Mouse (Mus musculus): Measurements from ENCODE around the gene Maml2. TPM values are rescaled to one million over a fixed set of nuclear protein-coding genes. Genes with fewer than 3 reads are reported as not detected.

The Maml2 gene
- total RNA-seq, 1 experiment: 1.9 TPM

DNA sequence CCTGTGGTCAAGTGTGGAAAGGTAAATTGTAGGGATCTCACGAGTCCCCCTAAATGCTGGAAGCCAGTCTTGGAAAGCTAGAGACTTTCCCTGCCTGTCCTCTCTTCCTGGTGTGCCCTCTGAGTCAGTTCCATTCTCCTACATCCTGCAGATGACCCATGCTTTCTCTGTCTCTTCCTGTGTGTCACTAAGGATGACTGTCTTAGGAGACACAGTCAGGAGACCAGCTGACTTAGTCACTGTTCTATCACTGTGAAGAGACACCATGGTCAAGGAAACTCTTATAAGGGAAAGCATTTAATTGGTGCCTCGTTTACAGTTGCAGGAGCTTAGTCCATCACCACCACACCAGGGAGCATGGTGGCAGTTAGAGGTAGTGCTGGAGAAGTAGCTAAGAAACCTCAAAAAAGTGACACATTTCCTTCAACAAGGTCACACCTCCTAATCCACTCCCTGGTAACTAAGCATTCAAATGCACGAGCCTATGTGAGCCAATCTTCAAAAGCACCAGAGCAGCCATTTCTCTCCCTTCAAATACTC lies 310.8 kb downstream of the Maml2 start:
- in situ Hi-C loops (cut with MboI; ENCODE audit: low sequenced_read_pairs in 2 of 2, unreplicated experiment in 2 of 2): no loop called here
- no peak overlapping the region for H3K4me3 ChIP-seq (ENCODE audit: insufficient read depth in 1 of 2, low read depth in 1 of 2, low read length in 2 of 2, poor library complexity in 1 of 2, severe bottlenecking in 1 of 2)
- TF ChIP-seq ZNF384 (IDR thresholded peaks at IDR 0.05; ENCODE audit: low read depth, low read length) (no peak), MAFK (IDR thresholded peaks at IDR 0.05; ENCODE audit: insufficient read depth, low read depth, low read length) (no peak), HCFC1 (IDR thresholded peaks at IDR 0.05; ENCODE audit: borderline replicate concordance, insufficient read depth, low read length) (no peak), CHD2 (IDR thresholded peaks at IDR 0.05; ENCODE audit: low read depth, low read length) (no peak), ZC3H11A (IDR thresholded peaks at IDR 0.05; ENCODE audit: borderline replicate concordance, low read depth, low read length) (no peak)
- no peak overlapping the region for H3K27ac ChIP-seq (ENCODE audit: insufficient read depth, low read depth, low read length, poor library complexity, severe bottlenecking)
- H3K4me1 ChIP-seq (ENCODE audit: control insufficient read depth in 2 of 2, insufficient read depth in 2 of 2, low read length in 2 of 2, poor library complexity in 1 of 2): peaks cover 0 to 6% of the 10 kb centered on the region in 2 experiments; a peak in 1 of 4 replicates
- H3K9ac ChIP-seq (ENCODE audit: insufficient read depth, low read depth, low read length, poor library complexity, severe bottlenecking): no peak overlapping the region
- no peaks in the 10 kb centered on the region for H3K36me3 ChIP-seq (ENCODE audit: control insufficient read depth, insufficient read depth, low read length, poor library complexity, severe bottlenecking)
- H3K9me3 ChIP-seq (ENCODE audit: control insufficient read depth, insufficient read depth, low read depth, low read length): no peaks in the 10 kb centered on the region
- no peak for DNase-seq (ENCODE audit: low read depth, low spot score)

DNA sequence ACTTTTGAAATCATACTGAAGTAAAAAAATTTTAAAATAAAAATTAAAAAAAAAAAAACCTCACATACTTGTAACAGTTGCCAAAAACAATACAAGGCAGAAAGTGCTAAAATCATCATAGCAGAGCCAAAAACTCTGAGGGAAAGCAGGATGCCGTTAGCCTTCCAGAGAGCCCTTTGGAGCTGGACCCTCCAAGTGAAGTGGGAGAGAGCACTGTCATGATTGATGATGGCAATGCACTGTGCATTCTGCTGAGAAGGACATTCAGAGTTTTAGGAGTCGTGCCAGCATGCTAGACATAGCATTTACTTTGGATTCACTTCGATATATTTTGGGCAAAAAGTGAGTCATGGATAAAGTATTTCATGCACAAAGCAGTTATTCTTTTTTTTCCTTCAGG lies 313.8 kb downstream of the Maml2 start:
- in situ Hi-C loops (cut with MboI; ENCODE audit: low sequenced_read_pairs in 2 of 2, unreplicated experiment in 2 of 2): no loop called here
- no peak for DNase-seq (ENCODE audit: low read depth, low spot score)
- no peak overlapping the region for H3K9ac ChIP-seq (ENCODE audit: insufficient read depth, low read depth, low read length, poor library complexity, severe bottlenecking)

DNA sequence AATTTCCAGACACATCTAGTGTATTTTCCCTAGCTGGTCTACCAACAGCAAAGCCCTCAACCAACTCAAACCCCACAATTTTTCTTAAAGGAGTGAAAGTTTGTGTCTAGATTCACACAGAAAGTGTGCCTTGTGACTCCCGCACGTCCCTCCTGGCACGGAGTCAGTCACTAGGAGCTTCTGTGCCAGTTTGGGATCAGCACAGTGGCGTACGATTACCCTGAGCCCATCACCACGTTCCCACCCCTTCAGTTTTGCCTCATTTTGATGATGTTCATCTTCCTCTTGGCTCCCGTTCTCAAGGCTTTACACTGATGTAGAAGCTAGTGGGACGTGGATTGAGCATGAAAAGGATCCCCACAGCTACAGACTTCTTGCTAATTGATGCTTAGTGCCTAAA lies 314.6 kb downstream of the Maml2 start:
- no peak for DNase-seq (ENCODE audit: low read depth, low spot score)
- TF ChIP-seq CHD2 (IDR thresholded peaks at IDR 0.05; ENCODE audit: low read depth, low read length) (no peak), ZC3H11A (IDR thresholded peaks at IDR 0.05; ENCODE audit: borderline replicate concordance, low read depth, low read length) (no peak), HCFC1 (IDR thresholded peaks at IDR 0.05; ENCODE audit: borderline replicate concordance, insufficient read depth, low read length) (no peak), MAFK (IDR thresholded peaks at IDR 0.05; ENCODE audit: insufficient read depth, low read depth, low read length) (no peak), ZNF384 (IDR thresholded peaks at IDR 0.05; ENCODE audit: low read depth, low read length) (no peak)
- Histone ChIP-seq H3K9ac (ENCODE audit: insufficient read depth, low read depth, low read length, poor library complexity, severe bottlenecking) (no peak overlapping the region), H3K27ac (ENCODE audit: insufficient read depth, low read depth, low read length, poor library complexity, severe bottlenecking) (no peak overlapping the region), H3K36me3 (ENCODE audit: control insufficient read depth, insufficient read depth, low read length, poor library complexity, severe bottlenecking) (no peaks in the 10 kb centered on the region), H3K4me1 (ENCODE audit: control insufficient read depth in 2 of 2, insufficient read depth in 2 of 2, low read length in 2 of 2, poor library complexity in 1 of 2) (peaks cover 0 to 6% of the 10 kb centered on the region in 2 experiments; a peak in 1 of 4 replicates), H3K9me3 (ENCODE audit: control insufficient read depth, insufficient read depth, low read depth, low read length) (no peaks in the 10 kb centered on the region), H3K4me3 (ENCODE audit: insufficient read depth in 1 of 2, low read depth in 1 of 2, low read length in 2 of 2, poor library complexity in 1 of 2, severe bottlenecking in 1 of 2) (no peak overlapping the region)
- in situ Hi-C loops (cut with MboI; ENCODE audit: low sequenced_read_pairs in 2 of 2, unreplicated experiment in 2 of 2): no loop called here

More for the DNA sequence above, 313.8 kb downstream of the Maml2 start:
- Histone ChIP-seq H3K4me3 (ENCODE audit: insufficient read depth in 1 of 2, low read depth in 1 of 2, low read length in 2 of 2, poor library complexity in 1 of 2, severe bottlenecking in 1 of 2) (no peak overlapping the region), H3K27ac (ENCODE audit: insufficient read depth, low read depth, low read length, poor library complexity, severe bottlenecking) (no peak overlapping the region), H3K4me1 (ENCODE audit: control insufficient read depth in 2 of 2, insufficient read depth in 2 of 2, low read length in 2 of 2, poor library complexity in 1 of 2) (peaks cover 0 to 6% of the 10 kb centered on the region in 2 experiments; a peak in 1 of 4 replicates), H3K36me3 (ENCODE audit: control insufficient read depth, insufficient read depth, low read length, poor library complexity, severe bottlenecking) (no peaks in the 10 kb centered on the region), H3K9me3 (ENCODE audit: control insufficient read depth, insufficient read depth, low read depth, low read length) (no peaks in the 10 kb centered on the region)
- no peak for TF ChIP-seq CHD2 (IDR thresholded peaks at IDR 0.05; ENCODE audit: low read depth, low read length)
- no peak for TF ChIP-seq HCFC1 (IDR thresholded peaks at IDR 0.05; ENCODE audit: borderline replicate concordance, insufficient read depth, low read length)
- no peak for TF ChIP-seq ZNF384 (IDR thresholded peaks at IDR 0.05; ENCODE audit: low read depth, low read length)

DNA sequence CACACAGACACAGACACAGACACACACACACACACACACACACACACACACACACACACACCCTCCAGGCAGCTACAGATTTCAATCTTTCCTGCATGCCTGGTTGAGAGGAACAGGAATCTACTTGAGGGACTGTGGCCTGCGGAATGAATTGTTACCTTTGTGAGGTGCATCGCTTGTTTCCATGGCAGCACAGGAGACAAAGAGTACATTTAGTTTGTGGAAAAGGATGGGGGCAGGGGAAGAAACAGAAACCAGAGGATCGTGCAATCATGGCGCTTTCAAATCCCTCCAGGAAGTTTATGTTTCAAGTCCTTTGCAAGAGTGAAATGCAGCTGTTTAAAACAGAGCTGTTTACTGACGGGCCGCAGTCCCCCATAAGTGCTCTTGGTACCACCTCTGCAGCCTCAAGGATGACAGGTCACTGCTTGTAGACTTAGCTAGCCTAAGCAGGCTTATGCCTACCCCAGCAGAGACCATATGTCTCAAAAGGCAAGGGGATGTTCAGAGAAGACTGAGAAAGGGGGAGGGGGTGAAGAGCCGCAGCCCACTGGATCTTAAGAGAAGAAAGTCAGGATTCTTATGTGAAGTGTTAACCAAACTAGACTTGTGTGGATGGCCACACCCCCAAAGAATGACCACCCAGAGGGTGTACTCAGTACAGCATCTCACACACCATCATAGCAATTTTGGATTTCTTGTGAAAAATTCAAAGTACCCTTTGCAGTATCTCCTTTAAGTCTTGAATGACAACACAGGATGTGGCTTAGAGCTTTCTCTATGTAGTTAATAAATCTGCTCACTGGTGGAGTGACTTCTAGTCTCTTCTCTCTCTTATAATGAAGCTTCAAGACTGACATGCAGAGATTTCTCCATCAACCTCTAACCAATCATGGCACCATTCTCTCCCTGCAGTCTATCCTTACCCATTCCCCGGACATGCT lies 315.8 kb downstream of the Maml2 start:
- no peak for TF ChIP-seq ZC3H11A (IDR thresholded peaks at IDR 0.05; ENCODE audit: borderline replicate concordance, low read depth, low read length)
- TF ChIP-seq ZNF384 (IDR thresholded peaks at IDR 0.05; ENCODE audit: low read depth, low read length): no peak
- no peak for TF ChIP-seq CHD2 (IDR thresholded peaks at IDR 0.05; ENCODE audit: low read depth, low read length)
- TF ChIP-seq HCFC1 (IDR thresholded peaks at IDR 0.05; ENCODE audit: borderline replicate concordance, insufficient read depth, low read length): no peak
- TF ChIP-seq MAFK (IDR thresholded peaks at IDR 0.05; ENCODE audit: insufficient read depth, low read depth, low read length): no peak
- Histone ChIP-seq H3K4me1 (ENCODE audit: control insufficient read depth in 2 of 2, insufficient read depth in 2 of 2, low read length in 2 of 2, poor library complexity in 1 of 2) (peaks cover 0 to 6% of the 10 kb centered on the region in 2 experiments; a peak in 1 of 4 replicates), H3K9me3 (ENCODE audit: control insufficient read depth, insufficient read depth, low read depth, low read length) (no peaks in the 10 kb centered on the region), H3K4me3 (ENCODE audit: insufficient read depth in 1 of 2, low read depth in 1 of 2, low read length in 2 of 2, poor library complexity in 1 of 2, severe bottlenecking in 1 of 2) (no peak overlapping the region), H3K27ac (ENCODE audit: insufficient read depth, low read depth, low read length, poor library complexity, severe bottlenecking) (no peak overlapping the region), H3K9ac (ENCODE audit: insufficient read depth, low read depth, low read length, poor library complexity, severe bottlenecking) (no peak overlapping the region), H3K36me3 (ENCODE audit: control insufficient read depth, insufficient read depth, low read length, poor library complexity, severe bottlenecking) (no peaks in the 10 kb centered on the region)
- in situ Hi-C loops (cut with MboI; ENCODE audit: low sequenced_read_pairs in 2 of 2, unreplicated experiment in 2 of 2): no loop called here
- DNase-seq (ENCODE audit: low read depth, low spot score): peak; percentile 4
